Mouse (Mus musculus): ENCODE results near the gene Efcab9. TPM values are rescaled to one million over a fixed set of nuclear protein-coding genes. Genes with fewer than 3 reads are reported as not detected.

The Efcab9 gene
- polyA plus RNA-seq (2015; fragmentation: Nextera tagmentation; extraction: Ambion mirVana) = 0.17 and 0.21 TPM in 2 replicates

DNA sequence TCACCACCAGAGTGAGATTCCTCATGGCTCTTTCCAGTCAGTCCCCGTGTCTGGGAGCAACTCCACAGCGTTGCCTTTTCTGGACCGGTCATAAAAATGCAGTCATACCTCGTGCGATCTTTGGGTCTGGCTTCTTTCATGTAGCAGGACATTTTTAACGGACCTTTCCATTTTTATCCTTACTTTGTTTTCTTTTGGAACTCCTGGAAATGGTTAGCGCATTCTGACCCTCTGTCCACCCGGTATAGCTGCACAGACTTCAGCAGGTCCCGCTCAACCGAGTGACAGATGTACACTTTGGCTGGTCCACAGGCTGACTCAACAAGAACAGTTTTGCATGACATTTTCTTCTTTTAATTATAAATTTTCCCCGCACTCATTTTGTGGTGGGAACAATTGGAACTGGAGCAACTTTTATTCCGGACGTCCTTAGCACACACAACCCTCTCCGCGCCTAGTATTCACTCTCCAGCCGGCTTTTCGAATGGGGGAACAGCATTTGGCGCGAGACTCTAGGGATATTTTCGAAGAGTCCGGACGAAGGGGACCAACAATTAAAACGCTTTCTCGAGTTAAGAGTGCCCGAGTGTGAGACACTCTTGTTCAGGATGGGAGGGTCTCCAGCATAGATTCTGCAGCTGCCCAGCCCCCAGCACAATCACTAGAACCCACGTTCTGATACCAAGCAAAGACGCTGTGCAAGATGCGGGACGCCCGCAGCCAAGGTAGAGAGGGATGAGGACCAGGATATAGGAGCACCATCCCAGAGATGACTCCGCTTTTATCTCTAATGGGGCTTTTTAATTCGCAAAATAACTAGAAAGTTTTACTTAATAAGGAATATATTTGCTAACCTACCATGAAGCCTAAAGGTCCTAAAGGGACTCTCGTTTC is at the start of gene Efcab9:
Gene Efcab9 (minus strand): TSS at position 211 of the 894 bp plus-strand sequence.
- TF ChIP-seq CTCF (IDR thresholded peaks at IDR 0.05; ENCODE audit: low read depth) = no peak
- TF ChIP-seq EP300 (IDR thresholded peaks at IDR 0.05; ENCODE audit: low read depth) = no peak
- H3K4me1 ChIP-seq (ENCODE audit: insufficient read depth) = peaks cover 20% of the 10 kb centered on the region
- H3K4me3 ChIP-seq (ENCODE audit: low read depth, low read length) = peak within 1 kb of the TSS; percentile 68
- H3K36me3 ChIP-seq (replicated peaks; ENCODE audit: insufficient read depth, low read length) = no peaks in the 10 kb centered on the region
- WGBS (ENCODE audit: insufficient replicate concordance) = 4% methylated on average over 33 of the region's 33 CpGs
- peak within 1 kb of the TSS; percentile 63 for H3K9ac ChIP-seq (replicated peaks)
- ATAC-seq (no peak), DNase-seq (no peak)
- H3K27ac ChIP-seq (ENCODE audit: low read depth) = peak within 1 kb of the TSS; percentile 71
- H3K4me2 ChIP-seq (ENCODE audit: low read depth, low read length) = peak within 1 kb of the TSS; percentile 99
- no peaks in the 10 kb centered on the region for H3K9me3 ChIP-seq (ENCODE audit: low read length)
- H3K27me3 ChIP-seq (ENCODE audit: insufficient read depth, low read length) = 0 out of 2 replicates have a peak, but pooled peaks cover 4% of the 10 kb centered on the region

DNA sequence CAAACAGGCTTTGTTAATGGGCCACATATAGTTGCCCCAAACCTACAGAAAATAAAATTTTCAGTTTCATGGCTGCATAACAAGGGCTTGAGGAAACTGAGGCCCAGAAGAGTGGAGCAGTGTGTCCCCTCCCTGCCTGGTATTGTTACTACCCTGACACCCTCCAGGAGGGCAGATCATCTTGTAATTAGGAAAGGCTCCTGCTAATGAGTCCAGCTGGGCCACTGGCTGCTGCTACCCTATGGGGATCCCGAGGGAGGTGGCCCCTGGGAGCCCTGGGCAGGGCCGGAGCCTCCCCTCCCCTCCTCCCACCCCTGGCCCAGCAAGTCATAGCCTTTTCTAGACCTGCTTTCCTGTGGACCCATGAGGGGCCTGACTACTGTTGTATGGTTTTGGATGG is 49.1 kb upstream of the Efcab9 start:
- Histone ChIP-seq H3K4me3 (ENCODE audit: low read depth, low read length) (no peak overlapping the region), H3K9me3 (ENCODE audit: low read length) (no peaks in the 10 kb centered on the region), H3K9ac (replicated peaks) (no peak overlapping the region), H3K27me3 (ENCODE audit: insufficient read depth, low read length) (no peaks in the 10 kb centered on the region), H3K27ac (ENCODE audit: low read depth) (no peak overlapping the region), H3K4me2 (ENCODE audit: low read depth, low read length) (no peak overlapping the region), H3K36me3 (replicated peaks; ENCODE audit: insufficient read depth, low read length) (peaks cover 3% of the 10 kb centered on the region; the same call in 1 of the 2 replicates), H3K4me1 (ENCODE audit: insufficient read depth) (no peaks in the 10 kb centered on the region)
- ATAC-seq (no peak; the same call in 1 of the 2 replicates), DNase-seq (no peak)
- WGBS (ENCODE audit: insufficient replicate concordance) = 65% methylated on average over 2 of the region's 2 CpGs
- TF ChIP-seq EP300 (IDR thresholded peaks at IDR 0.05; ENCODE audit: low read depth) (no peak), CTCF (IDR thresholded peaks at IDR 0.05; ENCODE audit: low read depth) (no peak)

DNA sequence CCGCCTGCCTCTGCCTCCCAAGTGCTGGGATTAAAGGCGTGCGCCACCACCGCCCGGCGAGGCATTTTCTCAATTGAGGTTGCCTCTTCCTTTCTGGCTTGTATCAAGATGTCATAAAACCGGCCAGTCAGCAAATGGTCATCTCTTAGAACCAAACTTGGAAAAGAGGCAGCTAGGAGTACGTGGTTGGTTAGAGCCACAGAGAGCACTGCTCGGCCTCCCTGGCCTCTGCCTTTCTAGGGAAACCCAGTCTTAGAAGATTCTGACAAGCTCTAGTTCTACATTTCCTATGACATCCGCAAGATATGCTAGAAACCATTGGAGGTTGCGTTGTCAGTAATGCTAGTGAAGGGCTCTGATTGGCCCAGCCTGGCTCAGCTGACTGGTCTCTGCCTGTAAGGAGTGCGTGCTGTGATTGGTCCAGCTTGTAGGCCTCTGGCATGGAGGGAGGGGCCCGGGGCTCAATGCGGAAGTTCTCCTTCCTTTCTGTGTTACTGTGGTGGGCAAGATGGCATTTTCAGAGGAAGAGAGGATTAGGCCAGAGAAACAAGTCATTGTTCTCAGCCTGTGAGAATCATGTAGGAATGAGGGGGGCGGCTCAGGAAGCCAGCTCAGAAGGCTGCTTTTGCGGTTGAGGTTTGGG is 48.5 kb upstream of the Efcab9 start:
- H3K4me2 ChIP-seq (ENCODE audit: low read depth, low read length) = no peak overlapping the region

DNA sequence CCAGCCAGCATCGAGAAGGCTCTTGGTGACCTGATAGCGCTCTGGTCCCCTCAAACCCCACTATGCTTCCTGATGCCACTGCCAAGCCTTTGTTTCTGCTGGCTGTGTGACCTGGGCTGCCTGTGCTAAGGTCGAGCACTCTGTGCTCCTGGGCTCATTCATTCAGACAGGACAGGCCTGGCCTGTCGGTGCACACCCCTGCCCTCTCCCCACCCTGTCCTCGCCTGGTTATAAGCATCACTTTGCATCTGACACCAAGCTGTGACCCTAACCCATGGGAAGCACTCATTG is 44.8 kb upstream of the Efcab9 start:
- DNase-seq = no peak
- no peak for ATAC-seq
- H3K4me3 ChIP-seq (ENCODE audit: low read depth, low read length) = no peak overlapping the region
- no peak overlapping the region for H3K4me2 ChIP-seq (ENCODE audit: low read depth, low read length)
- WGBS (ENCODE audit: insufficient replicate concordance) = 65% methylated on average over 5 of the region's 5 CpGs
- no peak overlapping the region for H3K27ac ChIP-seq (ENCODE audit: low read depth)
- peaks cover 3% of the 10 kb centered on the region; the same call in 1 of the 2 replicates for H3K36me3 ChIP-seq (replicated peaks; ENCODE audit: insufficient read depth, low read length)
- no peaks in the 10 kb centered on the region for H3K4me1 ChIP-seq (ENCODE audit: insufficient read depth)
- H3K9me3 ChIP-seq (ENCODE audit: low read length) = no peaks in the 10 kb centered on the region
- H3K9ac ChIP-seq (replicated peaks) = no peak overlapping the region
- no peaks in the 10 kb centered on the region for H3K27me3 ChIP-seq (ENCODE audit: insufficient read depth, low read length)
- TF ChIP-seq EP300 (IDR thresholded peaks at IDR 0.05; ENCODE audit: low read depth) (no peak), CTCF (IDR thresholded peaks at IDR 0.05; ENCODE audit: low read depth) (no peak)

More for the DNA sequence above, 48.5 kb upstream of the Efcab9 start:
- Histone ChIP-seq H3K27ac (ENCODE audit: low read depth) (peak overlapping the region; percentile 7; the same call in 1 of the 2 replicates), H3K9ac (replicated peaks) (no peak overlapping the region), H3K27me3 (ENCODE audit: insufficient read depth, low read length) (no peaks in the 10 kb centered on the region), H3K36me3 (replicated peaks; ENCODE audit: insufficient read depth, low read length) (peaks cover 3% of the 10 kb centered on the region; the same call in 1 of the 2 replicates), H3K4me3 (ENCODE audit: low read depth, low read length) (no peak overlapping the region), H3K4me1 (ENCODE audit: insufficient read depth) (no peaks in the 10 kb centered on the region), H3K9me3 (ENCODE audit: low read length) (no peaks in the 10 kb centered on the region)
- DNase-seq (peak; percentile 62), ATAC-seq (peak; percentile 87)
- TF ChIP-seq EP300 (IDR thresholded peaks at IDR 0.05; ENCODE audit: low read depth) = no peak
- TF ChIP-seq CTCF (IDR thresholded peaks at IDR 0.05; ENCODE audit: low read depth) = no peak
- 68% methylated on average over 16 of the region's 16 CpGs for WGBS (ENCODE audit: insufficient replicate concordance)

DNA sequence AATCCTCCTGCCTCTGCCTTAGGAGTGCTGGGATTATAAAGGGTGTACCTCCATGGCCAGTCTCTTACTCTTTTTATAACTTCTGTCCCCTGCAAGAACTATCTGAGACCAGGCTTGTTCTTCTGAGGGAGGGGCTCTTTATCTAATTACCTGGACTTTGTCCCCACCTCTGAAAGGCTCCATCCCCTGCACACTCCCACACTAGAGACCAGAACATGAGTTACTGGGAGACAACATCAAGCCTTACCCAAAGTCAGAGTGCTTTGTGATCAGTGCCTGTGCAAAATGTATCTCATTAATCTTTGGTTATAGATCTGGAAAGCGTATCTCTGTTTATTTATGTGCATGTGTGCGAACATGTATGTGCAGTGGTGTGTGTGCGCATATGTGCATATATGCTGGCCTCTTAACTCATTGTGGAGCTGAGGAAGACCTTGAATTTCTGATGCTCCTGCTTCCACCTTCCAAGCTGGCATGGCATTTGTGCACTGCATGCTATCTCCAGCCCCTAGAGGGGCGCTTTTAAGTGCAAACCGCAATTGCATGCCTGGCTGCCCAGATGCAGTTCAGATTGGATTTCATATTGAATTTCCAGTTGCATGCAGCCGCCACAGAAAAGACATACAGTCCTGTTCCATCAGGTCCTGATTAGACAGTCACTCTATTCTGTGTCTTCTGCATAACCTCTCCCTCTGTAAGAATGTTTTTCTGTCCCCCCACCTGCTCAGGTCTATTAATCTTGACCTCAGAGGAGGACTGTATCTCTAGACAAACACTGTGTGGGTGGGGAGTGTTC is 44.3 kb upstream of the Efcab9 start:
- DNase-seq = no peak
- Histone ChIP-seq H3K27ac (ENCODE audit: low read depth) (no peak overlapping the region), H3K9ac (replicated peaks) (no peak overlapping the region), H3K4me2 (ENCODE audit: low read depth, low read length) (no peak overlapping the region), H3K9me3 (ENCODE audit: low read length) (no peaks in the 10 kb centered on the region), H3K4me1 (ENCODE audit: insufficient read depth) (no peaks in the 10 kb centered on the region), H3K27me3 (ENCODE audit: insufficient read depth, low read length) (no peaks in the 10 kb centered on the region), H3K4me3 (ENCODE audit: low read depth, low read length) (no peak overlapping the region), H3K36me3 (replicated peaks; ENCODE audit: insufficient read depth, low read length) (peaks cover 3% of the 10 kb centered on the region; the same call in 1 of the 2 replicates)
- WGBS (ENCODE audit: insufficient replicate concordance) = 87% methylated on average over 6 of the region's 6 CpGs
- ATAC-seq = no peak
- TF ChIP-seq EP300 (IDR thresholded peaks at IDR 0.05; ENCODE audit: low read depth) (no peak), CTCF (IDR thresholded peaks at IDR 0.05; ENCODE audit: low read depth) (no peak)
